In the genomic region with DNA sequence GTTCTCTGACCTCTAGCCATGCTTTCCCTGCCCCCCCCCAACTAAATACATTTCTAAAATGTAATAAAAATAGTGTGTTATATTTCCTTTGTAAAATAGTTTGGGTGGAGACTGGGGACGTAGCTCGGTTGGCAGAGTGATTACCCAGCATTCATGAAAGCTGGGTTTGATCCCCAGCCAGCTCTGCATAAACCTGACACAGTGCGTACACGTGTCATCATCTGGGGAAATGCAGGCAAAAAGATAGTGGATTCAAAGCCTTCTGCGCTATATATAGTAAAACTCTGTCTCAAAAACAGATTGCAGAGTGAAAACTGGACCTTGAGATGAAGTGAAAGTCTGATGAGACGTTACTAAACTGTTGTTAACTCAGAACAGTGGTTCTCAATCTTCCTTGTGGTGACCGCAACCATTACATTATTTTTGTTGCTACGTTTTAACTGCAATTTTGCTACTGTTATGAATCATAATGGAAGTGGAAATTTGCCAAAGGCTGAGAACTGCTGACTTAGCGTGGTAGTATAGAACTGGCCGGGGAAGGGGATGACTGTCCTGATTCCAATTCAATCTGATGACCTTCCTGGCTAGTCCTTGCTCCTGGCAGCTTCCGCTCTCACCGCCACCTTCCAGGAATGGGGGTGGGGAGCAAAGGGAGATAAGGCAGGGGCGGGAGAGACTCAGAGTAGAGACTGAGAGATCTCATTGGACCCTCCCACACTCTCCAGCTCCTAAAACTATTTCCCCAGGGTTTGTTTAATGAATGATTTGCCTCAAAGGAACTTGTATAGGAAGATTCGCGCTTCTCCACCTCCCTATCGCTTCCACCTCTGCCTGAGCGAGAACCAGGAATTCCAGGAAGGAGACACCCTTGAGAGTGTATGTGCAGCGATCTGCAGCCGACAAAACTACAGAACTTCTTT, we compare ENCODE assay signal across 8 mouse cellular contexts.
DNase-seq lines count a peak whose midpoint lies in the region; ATAC-seq and TF ChIP-seq lines count a peak whose summit lies in the region.

No protein-coding gene starts in this region.

- intact Hi-C loops in left cerebral cortex, postnatal 14 days (cut with DNase I), result no loop called here

- no peak for ATAC-seq in embryonic facial prominence, embryonic 14.5 days (ENCODE audit: low read depth)
- peak; percentile 36; the same call in 1 of the 2 replicates for ATAC-seq in hindbrain, embryonic 11.5 days (ENCODE audit: low FRiP score)
- no peak for ATAC-seq in liver, embryonic 15.5 days (ENCODE audit: insufficient read depth)

- peak overlapping the region; percentile 36 for H3K4me3 ChIP-seq in embryonic facial prominence, embryonic 14.5 days (ENCODE audit: low read depth, low read length)
- peak overlapping the region; percentile 16; the same call in 1 of the 2 replicates for H3K4me3 ChIP-seq in hindbrain, embryonic 11.5 days (ENCODE audit: low read depth, low read length)
- no peak overlapping the region for H3K4me3 ChIP-seq in liver, embryonic 15.5 days (replicated peaks)
- peak overlapping the region; percentile 19; the same call in 1 of the 2 replicates for H3K4me3 ChIP-seq in olfactory bulb, adult 2 months (ENCODE audit: insufficient read depth, low read depth, low read length)

- 39% methylated on average over 19 of the region's 19 CpGs for WGBS in embryonic facial prominence, embryonic 14.5 days
- WGBS in hindbrain, embryonic 11.5 days, result 59% methylated on average over 19 of the region's 19 CpGs
- WGBS in liver, embryonic 15.5 days (ENCODE audit: insufficient replicate concordance), result 39% methylated on average over 19 of the region's 19 CpGs
- 54% methylated on average over 19 of the region's 19 CpGs for WGBS in olfactory bulb, adult 2 months

- H3K27ac ChIP-seq in embryonic facial prominence, embryonic 14.5 days (replicated peaks; ENCODE audit: low read depth, low read length), result no peak overlapping the region
- H3K27ac ChIP-seq in hindbrain, embryonic 11.5 days (ENCODE audit: low read depth, low read length), result no peak overlapping the region
- no peak overlapping the region for H3K27ac ChIP-seq in liver, embryonic 15.5 days (replicated peaks)
- no peak overlapping the region for H3K27ac ChIP-seq in olfactory bulb, adult 2 months (ENCODE audit: insufficient read depth, low read depth, low read length)

- H3K9me3 ChIP-seq in embryonic facial prominence, embryonic 14.5 days (ENCODE audit: control insufficient read depth, low read length), result no peaks in the 10 kb centered on the region
- no peaks in the 10 kb centered on the region for H3K9me3 ChIP-seq in hindbrain, embryonic 11.5 days (ENCODE audit: control insufficient read depth, low read length)
- H3K9me3 ChIP-seq in liver, embryonic 15.5 days (replicated peaks), result no peaks in the 10 kb centered on the region

- no peak for TF ChIP-seq CTCF in olfactory bulb, adult 2 months (IDR thresholded peaks at IDR 0.05; ENCODE audit: insufficient read depth, low read depth, low read length)

- H3K9ac ChIP-seq in embryonic facial prominence, embryonic 14.5 days (ENCODE audit: low read depth, low read length), result peak overlapping the region; percentile 55; the same call in 1 of the 2 replicates
- peak overlapping the region; percentile 32; the same call in 1 of the 2 replicates for H3K9ac ChIP-seq in hindbrain, embryonic 11.5 days (ENCODE audit: low read depth, low read length)
- H3K9ac ChIP-seq in liver, embryonic 15.5 days, result no peak overlapping the region

- H3K4me2 ChIP-seq in embryonic facial prominence, embryonic 14.5 days (ENCODE audit: low read depth, low read length), result peak overlapping the region; percentile 63
- peak overlapping the region; percentile 17 for H3K4me2 ChIP-seq in hindbrain, embryonic 11.5 days (replicated peaks; ENCODE audit: low read depth, low read length)
- H3K4me2 ChIP-seq in liver, embryonic 15.5 days, result peak overlapping the region; percentile 23; the same call in 1 of the 2 replicates

- H3K4me1 ChIP-seq in embryonic facial prominence, embryonic 14.5 days (ENCODE audit: control insufficient read depth, insufficient read depth, low read length), result 0 out of 2 replicates have a peak, but pooled peaks cover 5% of the 10 kb centered on the region
- H3K4me1 ChIP-seq in hindbrain, embryonic 11.5 days (replicated peaks; ENCODE audit: control insufficient read depth, insufficient read depth, low read length), result no peaks in the 10 kb centered on the region
- H3K4me1 ChIP-seq in liver, embryonic 15.5 days (replicated peaks), result no peaks in the 10 kb centered on the region
- peaks cover 8% of the 10 kb centered on the region; the same call in 1 of the 2 replicates for H3K4me1 ChIP-seq in olfactory bulb, adult 2 months (ENCODE audit: control insufficient read depth, insufficient read depth, low read length)

- H3K36me3 ChIP-seq in embryonic facial prominence, embryonic 14.5 days (ENCODE audit: control insufficient read depth, insufficient read depth, low read length), result no peaks in the 10 kb centered on the region
- no peaks in the 10 kb centered on the region for H3K36me3 ChIP-seq in hindbrain, embryonic 11.5 days (ENCODE audit: control insufficient read depth, insufficient read depth, low read length)
- no peaks in the 10 kb centered on the region for H3K36me3 ChIP-seq in liver, embryonic 15.5 days (replicated peaks)

- no peak for TF ChIP-seq POLR2A in olfactory bulb, adult 2 months (IDR thresholded peaks at IDR 0.05; ENCODE audit: insufficient read depth, low read depth, low read length)

- H3K27me3 ChIP-seq in embryonic facial prominence, embryonic 14.5 days (replicated peaks; ENCODE audit: control insufficient read depth, insufficient read depth, low read length), result no peaks in the 10 kb centered on the region
- no peaks in the 10 kb centered on the region for H3K27me3 ChIP-seq in hindbrain, embryonic 11.5 days (ENCODE audit: control insufficient read depth, insufficient read depth, low read length)
- H3K27me3 ChIP-seq in liver, embryonic 15.5 days, result no peaks in the 10 kb centered on the region

- DNase-seq in kidney, adult 9 months, result peak; percentile 8
- no peak for DNase-seq in kidney, adult 11 months
- peak; percentile 7 for DNase-seq in embryonic facial prominence, embryonic 14.5 days (ENCODE audit: low spot score)
- peak; percentile 29 for DNase-seq in hindbrain, embryonic 11.5 days (ENCODE audit: low spot score)
- no peak for DNase-seq in layer of hippocampus, postnatal 25 days (ENCODE audit: extremely low spot score in 1 of 2, low spot score in 1 of 2)
- DNase-seq in left cerebral cortex, postnatal 14 days (ENCODE audit: low spot score in 2 of 2), result no peak

Comparison
In these comparisons a context has a peak if more than half of its experiments do, and no peak if none do; other contexts are left out.
1. DNase-seq: peak in kidney, adult 9 months (single experiment), embryonic facial prominence, embryonic 14.5 days (single experiment) and hindbrain, embryonic 11.5 days (single experiment); none in kidney, adult 11 months (single experiment), layer of hippocampus, postnatal 25 days (0 of 2) and left cerebral cortex, postnatal 14 days (0 of 2).
2. Peak in every context shown above with its lines, with median percentiles within 50 percentile points of each other: H3K4me2 ChIP-seq.